In the genomic region with DNA sequence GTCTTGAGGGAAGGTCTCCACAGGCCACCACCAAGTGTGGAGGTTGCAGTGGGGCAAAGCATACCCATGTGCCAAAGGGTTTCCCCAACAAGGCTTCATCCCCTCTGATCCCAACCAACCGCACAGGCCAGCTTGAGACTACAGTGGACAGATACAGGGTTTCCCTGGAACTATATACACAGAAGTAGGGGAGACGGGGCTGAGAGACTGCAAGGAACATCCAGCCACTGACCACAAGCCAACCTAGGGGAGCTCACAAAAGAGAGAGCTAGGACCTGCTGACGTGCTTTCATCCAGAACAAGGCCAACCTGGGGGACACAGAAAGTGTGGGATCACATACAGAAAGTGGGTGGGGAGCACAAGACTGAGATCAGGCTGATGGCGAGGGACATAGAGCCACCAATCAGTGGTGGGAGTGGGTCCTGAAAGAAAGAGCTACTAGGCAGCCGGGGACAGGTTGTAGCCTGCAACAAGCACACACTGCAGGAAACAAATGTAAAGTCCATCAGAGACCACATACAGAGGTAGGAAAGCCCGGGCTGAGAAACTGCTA, we compare ENCODE assay signal across 8 mouse cellular contexts. TPM values are rescaled to one million over a fixed set of nuclear protein-coding genes. Genes with fewer than 3 reads are reported as not detected.
DNase-seq lines count a peak whose midpoint lies in the region; ATAC-seq and TF ChIP-seq lines count a peak whose summit lies in the region.

No protein-coding gene starts in this region.

- H3K4me3 ChIP-seq in gastrocnemius, adult 2 months, result peak overlapping the region; percentile 98
- peak overlapping the region; percentile 95 for H3K4me3 ChIP-seq in limb, embryonic 15.5 days

- no peak for DNase-seq in gastrocnemius, adult 2 months
- no peak for DNase-seq in gastrocnemius, postnatal 36 days
- DNase-seq in thymus, postnatal 4 days, result peak; percentile 27
- DNase-seq in thymus, adult 18-20 months, result no peak
- DNase-seq in embryo, embryonic 9.5 days (ENCODE audit: extremely low spot score), result no peak
- DNase-seq in spleen, postnatal 36 days (ENCODE audit: low spot score in 2 of 2), result no peak

- intact Hi-C loops in gastrocnemius, adult 2 months (cut with DNase I), result loop anchor here (5.0 kb wide), 1 partner anchor 413 kb away; the partner anchor contains the start of genes Dazap1 and Gamt
- intact Hi-C loops in gastrocnemius, postnatal 36 days (cut with DNase I), result no loop called here

- no peak for TF ChIP-seq CTCF in gastrocnemius, adult 2 months (IDR thresholded peaks at IDR 0.05)

- H3K4me1 ChIP-seq in limb, embryonic 15.5 days, result peaks cover 83% of the 10 kb centered on the region

- peaks cover 28% of the 10 kb centered on the region for H3K36me3 ChIP-seq in limb, embryonic 15.5 days

- ATAC-seq in limb, embryonic 15.5 days (ENCODE audit: insufficient number of reproducible peaks, low FRiP score, low TSS enrichment, low read depth), result no peak
- ATAC-seq in erythroid progenitor cell, adult 5-6 weeks (replicated peaks; ENCODE audit: low FRiP score, poor library complexity, severe bottlenecking), result no peak

- peak overlapping the region; percentile 98 for H3K9ac ChIP-seq in limb, embryonic 15.5 days

- WGBS in limb, embryonic 15.5 days, result 10% methylated on average over 6 of the region's 6 CpGs

- H3K27ac ChIP-seq in gastrocnemius, adult 2 months, result peak overlapping the region; percentile 99
- H3K27ac ChIP-seq in limb, embryonic 15.5 days, result peak overlapping the region; percentile 89

- no peaks in the 10 kb centered on the region for H3K9me3 ChIP-seq in limb, embryonic 15.5 days

- H3K4me2 ChIP-seq in limb, embryonic 15.5 days, result peak overlapping the region; percentile 58

- no peaks in the 10 kb centered on the region for H3K27me3 ChIP-seq in limb, embryonic 15.5 days

RNA-seq across cellular contexts. Expression of gene Mknk2, which starts 3.0 kb away (rescaled TPM):
- 100 to 1,000 TPM; 253 TPM for total RNA-seq in gastrocnemius, adult 2 months (2021)
- 100 to 1,000 TPM; 216 to 227 TPM for total RNA-seq in gastrocnemius, postnatal 36 days (2021)
- polyA plus RNA-seq in limb, embryonic 15.5 days (2015; fragmentation: Nextera tagmentation; extraction: Ambion mirVana), result 90.1 and 97.5 TPM in 2 replicates
- total RNA-seq in erythroid progenitor cell, adult 5-6 weeks (2015; ENCODE audit: low replicate concordance), result 78.2 and 83.0 TPM in 2 replicates
- total RNA-seq in erythroid progenitor cell, adult 5-6 weeks (2017; ENCODE audit: low replicate concordance), result 49.4 and 67.6 TPM in 2 replicates

RNA-seq across cellular contexts. Expression of gene Btbd2, which starts 18.1 kb away (rescaled TPM):
- 10 to 100 TPM; 34.7 to 40.0 TPM for total RNA-seq in gastrocnemius, adult 2 months (2021)
- 10 to 100 TPM; 32.1 to 33.5 TPM for total RNA-seq in gastrocnemius, postnatal 36 days (2021)
- polyA plus RNA-seq in limb, embryonic 15.5 days (2015; fragmentation: Nextera tagmentation; extraction: Ambion mirVana), result 54.7 and 68.2 TPM in 2 replicates
- total RNA-seq in erythroid progenitor cell, adult 5-6 weeks (2015; ENCODE audit: low replicate concordance), result 2.9 and 3.8 TPM in 2 replicates
- total RNA-seq in erythroid progenitor cell, adult 5-6 weeks (2017; ENCODE audit: low replicate concordance), result 9.2 and 25.3 TPM in 2 replicates

RNA-seq across cellular contexts. Expression of gene Mob3a, which starts 26.8 kb away (rescaled TPM):
- total RNA-seq in gastrocnemius, adult 2 months (2021), result 1 to 10 TPM; 4.9 to 5.5 TPM
- total RNA-seq in gastrocnemius, postnatal 36 days (2021), result 1 to 10 TPM; 3.4 to 3.6 TPM
- 55.8 and 57.7 TPM in 2 replicates for polyA plus RNA-seq in limb, embryonic 15.5 days (2015; fragmentation: Nextera tagmentation; extraction: Ambion mirVana)
- 19.5 and 32.3 TPM in 2 replicates for total RNA-seq in erythroid progenitor cell, adult 5-6 weeks (2015; ENCODE audit: low replicate concordance)
- 9.0 and 25.7 TPM in 2 replicates for total RNA-seq in erythroid progenitor cell, adult 5-6 weeks (2017; ENCODE audit: low replicate concordance)

RNA-seq across cellular contexts. Expression of gene Izumo4, which starts 27.1 kb away (rescaled TPM):
- 1 to 10 TPM; 2.6 to 3.0 TPM for total RNA-seq in gastrocnemius, adult 2 months (2021)
- total RNA-seq in gastrocnemius, postnatal 36 days (2021), result 1 to 10 TPM; 1.2 to 2.7 TPM
- 25.9 and 31.0 TPM in 2 replicates for polyA plus RNA-seq in limb, embryonic 15.5 days (2015; fragmentation: Nextera tagmentation; extraction: Ambion mirVana)
- 21.4 and 36.4 TPM in 2 replicates for total RNA-seq in erythroid progenitor cell, adult 5-6 weeks (2015; ENCODE audit: low replicate concordance)
- 3.3 and 3.8 TPM in 2 replicates for total RNA-seq in erythroid progenitor cell, adult 5-6 weeks (2017; ENCODE audit: low replicate concordance)

RNA-seq across cellular contexts. Expression of gene Csnk1g2, which starts 52.3 kb away (rescaled TPM):
- total RNA-seq in gastrocnemius, adult 2 months (2021), result 100 to 1,000 TPM; 101 to 105 TPM
- total RNA-seq in gastrocnemius, postnatal 36 days (2021), result 10 to 100 TPM; 84.0 to 90.0 TPM
- 126 and 148 TPM in 2 replicates for polyA plus RNA-seq in limb, embryonic 15.5 days (2015; fragmentation: Nextera tagmentation; extraction: Ambion mirVana)
- total RNA-seq in erythroid progenitor cell, adult 5-6 weeks (2015; ENCODE audit: low replicate concordance), result 31.4 and 58.0 TPM in 2 replicates
- 50.1 and 62.4 TPM in 2 replicates for total RNA-seq in erythroid progenitor cell, adult 5-6 weeks (2017; ENCODE audit: low replicate concordance)
